Mouse (Mus musculus) C2C12 (cell line): ENCODE measurements around the gene Sel1l2. TPM values are rescaled to one million over a fixed set of nuclear protein-coding genes. Genes with fewer than 3 reads are reported as not detected.
"Not testable (repeated sequence)": the region's sequence is repeated elsewhere in the genome, so short reads cannot be mapped to it uniquely, and the experiment has no call there.

Experiments used
- H3K27me3 ChIP-seq: one replicate; pipeline ENCODE4 v1.6.1; 2011; ENCODE audit not compliant: control insufficient read depth, insufficient read depth, insufficient read length
- H3K36me3 ChIP-seq: one replicate; pipeline ENCODE4 v1.6.1; 2011; ENCODE audit not compliant: control insufficient read depth, insufficient read depth
- H3K4me3 ChIP-seq: one replicate; pipeline ENCODE4 v1.5.1; 2011; ENCODE audit warnings: mild to moderate bottlenecking, control low read depth; ENCODE audit not compliant: poor library complexity, insufficient read depth, severe bottlenecking
- H3K79me2 ChIP-seq: one replicate; pipeline ENCODE4 v1.6.1; 2011; ENCODE audit not compliant: control insufficient read depth, insufficient read depth
- H3K79me3 ChIP-seq: one replicate; pipeline ENCODE4 v1.6.1; 2011; ENCODE audit warnings: low read depth, control low read depth
- H3ac ChIP-seq: one replicate; pipeline ENCODE3; 2011; ENCODE audit warnings: low read depth; ENCODE audit not compliant: control insufficient read depth, insufficient read length
- CEBPB ChIP-seq: IDR thresholded peaks from one replicate; pipeline ENCODE4 v1.6.1; 2011; ENCODE audit warnings: low read depth, mild to moderate bottlenecking, control low read depth, moderate library complexity
- CTCF ChIP-seq: IDR thresholded peaks from one replicate; pipeline ENCODE4 v1.5.1; 2011; ENCODE audit not compliant: control insufficient read depth, insufficient read depth, insufficient read length
- FOSL1 ChIP-seq: IDR thresholded peaks from one replicate; pipeline ENCODE4 v1.8.0; 2011; ENCODE audit warnings: mild to moderate bottlenecking, low read length; ENCODE audit not compliant: poor library complexity, insufficient read depth, severe bottlenecking
- MAX ChIP-seq: IDR thresholded peaks from one replicate; pipeline ENCODE4 v1.6.1; 2011; ENCODE audit warnings: mild to moderate bottlenecking, control low read depth
- MYOD1 ChIP-seq: IDR thresholded peaks from one replicate; pipeline ENCODE4 v1.6.1; 2011; ENCODE audit warnings: low read depth; ENCODE audit not compliant: control insufficient read depth, insufficient read length
- MYOG ChIP-seq: IDR thresholded peaks from one replicate; pipeline ENCODE4 v1.6.1; 2011; ENCODE audit not compliant: control insufficient read depth, insufficient read length; ENCODE audit errors: extremely low read depth
- USF1 ChIP-seq: IDR thresholded peaks from one replicate; pipeline ENCODE4 v1.6.1; 2011; ENCODE audit warnings: low read depth, mild to moderate bottlenecking, control low read depth, moderate library complexity
- polyA plus RNA-seq: library from polyadenylated mRNA; unstranded; fragments of >200 nt; fragmentation: generic; extraction: Trizol; gene quantifications from one replicate; pipeline ENCODE4 v1.2.1, GENCODE M21; 2012; ENCODE audit warnings: missing spikeins

Sel1l2 gene
- polyA plus RNA-seq, 1 experiment = not detected

GRCm38 (mm10) chr2:140203756-140204155, 185.8 kb downstream of the Sel1l2 start:
- no peaks in the 10 kb centered on the region for H3K27me3 ChIP-seq
- H3ac ChIP-seq = no peak overlapping the region
- H3K79me3 ChIP-seq = no peaks in the 10 kb centered on the region
- no peaks in the 10 kb centered on the region for H3K79me2 ChIP-seq
- H3K4me3 ChIP-seq = no peak overlapping the region
- H3K36me3 ChIP-seq = peaks cover 42% of the 10 kb centered on the region
- no peak for TF ChIP-seq MYOD1
- no peak for TF ChIP-seq FOSL1
- no peak for TF ChIP-seq MYOG
- TF ChIP-seq USF1 = no peak
- TF ChIP-seq MAX = no peak
- no peak for TF ChIP-seq CTCF
- TF ChIP-seq CEBPB = no peak

- no peak for TF ChIP-seq MYOD1
- TF ChIP-seq FOSL1 = no peak
- TF ChIP-seq CEBPB = no peak
- TF ChIP-seq MYOG = no peak
- no peak for TF ChIP-seq USF1
- no peak for TF ChIP-seq CTCF
- TF ChIP-seq MAX = no peak
- Histone ChIP-seq H3K4me3 (no peak overlapping the region), H3K79me2 (no peaks in the 10 kb centered on the region), H3K79me3 (no peaks in the 10 kb centered on the region), H3K36me3 (peaks cover 44% of the 10 kb centered on the region), H3K27me3 (no peaks in the 10 kb centered on the region), H3ac (no peak overlapping the region)
Observed at GRCm38 (mm10) chr2:140202573-140202972, 186.9 kb downstream of the Sel1l2 start.

GRCm38 (mm10) chr2:140200713-140201112, 188.8 kb downstream of the Sel1l2 start:
- Histone ChIP-seq H3K79me2 (no peaks in the 10 kb centered on the region), H3ac (no peak overlapping the region), H3K4me3 (no peak overlapping the region), H3K36me3 (peaks cover 49% of the 10 kb centered on the region), H3K27me3 (no peaks in the 10 kb centered on the region), H3K79me3 (no peaks in the 10 kb centered on the region)
- TF ChIP-seq MYOD1 = no peak
- TF ChIP-seq MYOG = no peak
- TF ChIP-seq CEBPB = no peak
- no peak for TF ChIP-seq CTCF

- not testable (repeated sequence) for H3K4me3 ChIP-seq
Observed at GRCm38 (mm10) chr2:140185685-140186210, 203.8 kb downstream of the Sel1l2 start.

More at GRCm38 (mm10) chr2:140185685-140186210, 203.8 kb downstream of the Sel1l2 start:
- not testable (repeated sequence) for H3ac ChIP-seq, H3K27me3 ChIP-seq, H3K79me3 ChIP-seq, H3K79me2 ChIP-seq
- peaks cover 48% of the 10 kb centered on the region for H3K36me3 ChIP-seq

Other genes with a start within 250 kb of the Sel1l2 start
- gene Gm17374, start 237.7 kb downstream of the Sel1l2 start, polyA plus RNA-seq = not detected
- 5.0 TPM for gene Esf1, start 219.1 kb downstream of the Sel1l2 start, polyA plus RNA-seq
- gene Ndufaf5, start 219.1 kb downstream of the Sel1l2 start, polyA plus RNA-seq = 18.9 TPM
- 0.95 TPM for gene Macrod2, start 5.6 kb upstream of the Sel1l2 start, polyA plus RNA-seq